Mouse (Mus musculus): ENCODE measurements around the gene Gdpgp1.

Gdpgp1 gene

DNA sequence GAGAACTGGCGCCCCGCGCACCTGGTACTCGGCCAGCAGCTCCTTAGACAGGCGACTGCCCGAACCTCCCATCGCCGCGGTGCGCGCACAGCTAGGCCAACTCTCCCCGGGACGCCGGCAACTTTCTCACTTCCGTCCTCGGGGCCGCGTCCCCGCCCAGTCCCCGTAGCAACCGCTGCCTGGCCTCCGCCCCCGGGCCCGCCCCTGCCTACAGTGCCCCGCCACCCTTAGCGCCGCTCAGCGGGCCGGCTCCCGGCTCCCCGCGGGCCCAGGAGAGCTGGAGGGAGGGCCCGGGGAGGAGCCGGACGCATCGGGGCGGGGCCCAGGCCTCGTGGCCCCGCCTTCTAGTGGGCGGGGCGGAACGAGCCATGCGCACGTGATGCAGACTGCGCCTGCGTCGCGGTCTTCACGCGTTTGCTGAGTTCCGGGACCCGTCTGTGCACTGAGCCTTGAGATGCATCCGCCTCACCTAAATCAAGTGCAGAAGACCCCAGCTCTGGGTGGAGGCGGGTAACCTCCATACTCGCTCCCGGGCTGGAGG, at the start of gene Gdpgp1, which contains the start of gene Cib1:
TSS of gene Gdpgp1 (plus strand) at position 377 of the 541 bp plus-strand sequence.
TSS of gene Cib1 (minus strand) at position 325 of the 541 bp plus-strand sequence.
- DNase-seq (ENCODE audit: low read depth, low spot score): peak; percentile 91

DNA sequence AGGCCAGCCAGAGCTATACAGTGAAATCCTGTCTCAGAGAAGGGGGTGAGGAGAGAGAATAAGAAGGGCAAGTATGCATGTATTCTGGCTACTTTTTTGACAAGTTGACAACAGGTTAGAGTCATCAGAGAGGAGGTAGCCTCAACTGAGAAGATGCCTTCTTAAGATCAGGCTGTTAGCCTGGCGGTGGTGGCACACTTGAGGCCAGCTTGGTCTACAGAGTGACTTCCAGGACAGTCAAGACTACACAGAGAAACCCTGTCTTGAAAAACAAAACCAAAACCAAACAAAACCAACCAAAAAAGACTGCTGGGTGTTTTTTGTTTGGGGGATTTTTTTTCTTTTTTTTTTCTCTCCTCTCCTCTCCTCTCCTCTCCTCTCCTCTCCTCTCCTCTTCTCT, 49.2 kb upstream of the Gdpgp1 start:
- no peak for DNase-seq (ENCODE audit: low read depth, low spot score)

DNA sequence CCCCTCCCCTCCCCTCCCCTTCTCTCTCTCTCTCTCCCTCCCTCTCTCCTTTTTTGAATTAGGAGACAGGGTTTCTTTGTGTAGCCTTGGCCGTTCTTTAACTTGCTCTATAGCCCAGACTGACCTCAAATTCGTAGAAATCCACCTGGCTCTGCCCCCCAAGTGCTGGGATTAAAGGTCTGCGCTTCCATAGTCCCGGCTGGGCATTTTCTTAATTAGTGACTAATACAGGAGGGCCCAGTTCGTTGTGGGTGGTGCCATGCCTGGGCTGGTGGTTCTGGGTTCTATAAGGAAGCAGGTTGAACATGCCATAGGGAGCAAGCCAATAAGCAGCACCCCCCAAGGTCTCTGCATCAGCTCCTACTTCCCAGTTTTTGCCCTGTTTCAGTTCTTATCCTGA, 48.7 kb upstream of the Gdpgp1 start:
- DNase-seq (ENCODE audit: low read depth, low spot score): no peak

DNA sequence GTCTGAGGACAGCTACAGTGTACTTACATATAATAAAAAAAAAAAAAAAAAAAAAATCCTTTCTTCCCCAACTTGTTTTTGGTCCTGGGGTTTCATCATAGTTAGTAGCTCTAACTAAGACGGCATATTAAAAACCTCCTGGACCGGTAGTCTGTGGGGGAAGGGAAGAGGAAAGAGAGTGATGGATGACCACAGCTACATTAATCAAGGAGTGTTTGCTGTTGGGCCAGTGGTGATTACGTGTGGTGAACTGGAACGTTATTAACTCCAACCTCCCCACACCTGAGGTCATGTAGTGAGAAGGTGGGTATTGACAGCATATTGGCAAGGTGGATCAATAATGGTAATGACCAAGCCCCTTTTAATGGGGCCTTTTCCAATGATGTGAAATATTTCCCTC, 48.1 kb upstream of the Gdpgp1 start:
- no peak for DNase-seq (ENCODE audit: low read depth, low spot score)

DNA sequence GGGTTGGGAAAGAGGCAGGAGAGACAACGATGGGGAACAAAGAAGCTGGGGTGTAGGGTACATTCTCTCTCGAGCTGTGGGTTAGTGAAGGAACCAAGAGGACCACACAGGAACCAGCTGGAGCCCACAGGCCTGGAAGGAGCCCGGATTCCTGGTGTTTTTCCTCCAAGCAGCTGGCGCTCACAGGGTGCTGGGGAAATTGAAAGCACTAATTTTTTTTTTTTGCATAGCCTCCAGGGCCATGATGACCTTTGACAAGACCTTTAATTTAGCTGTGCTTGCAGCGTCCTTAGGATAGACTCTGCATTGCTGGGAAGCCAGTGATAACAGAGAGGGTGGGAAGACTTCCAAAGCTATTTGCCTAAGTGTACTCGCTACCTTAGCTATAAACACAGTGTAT, 47.7 kb upstream of the Gdpgp1 start:
- no peak for DNase-seq (ENCODE audit: low read depth, low spot score)

DNA sequence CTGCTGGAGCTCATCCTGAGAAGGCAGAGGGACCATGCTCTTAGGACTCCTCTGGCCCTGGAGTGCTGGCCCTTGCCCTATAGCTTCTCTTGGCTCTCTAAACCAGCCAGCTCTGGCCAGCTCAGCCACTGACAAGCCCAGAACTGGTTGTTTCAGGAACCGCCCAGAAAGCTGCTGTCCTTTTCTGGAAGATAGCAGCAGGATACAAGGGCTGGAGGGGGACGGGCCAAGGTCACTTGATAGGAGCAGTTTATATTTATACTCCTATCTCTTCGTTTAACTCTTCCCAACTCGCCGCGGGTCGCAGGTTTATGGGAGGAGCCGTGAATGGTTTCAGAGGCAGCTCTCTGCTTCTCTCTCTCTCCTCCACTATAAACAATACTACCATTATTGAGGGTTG, 46.6 kb upstream of the Gdpgp1 start:
- no peak for DNase-seq (ENCODE audit: low read depth, low spot score)

DNA sequence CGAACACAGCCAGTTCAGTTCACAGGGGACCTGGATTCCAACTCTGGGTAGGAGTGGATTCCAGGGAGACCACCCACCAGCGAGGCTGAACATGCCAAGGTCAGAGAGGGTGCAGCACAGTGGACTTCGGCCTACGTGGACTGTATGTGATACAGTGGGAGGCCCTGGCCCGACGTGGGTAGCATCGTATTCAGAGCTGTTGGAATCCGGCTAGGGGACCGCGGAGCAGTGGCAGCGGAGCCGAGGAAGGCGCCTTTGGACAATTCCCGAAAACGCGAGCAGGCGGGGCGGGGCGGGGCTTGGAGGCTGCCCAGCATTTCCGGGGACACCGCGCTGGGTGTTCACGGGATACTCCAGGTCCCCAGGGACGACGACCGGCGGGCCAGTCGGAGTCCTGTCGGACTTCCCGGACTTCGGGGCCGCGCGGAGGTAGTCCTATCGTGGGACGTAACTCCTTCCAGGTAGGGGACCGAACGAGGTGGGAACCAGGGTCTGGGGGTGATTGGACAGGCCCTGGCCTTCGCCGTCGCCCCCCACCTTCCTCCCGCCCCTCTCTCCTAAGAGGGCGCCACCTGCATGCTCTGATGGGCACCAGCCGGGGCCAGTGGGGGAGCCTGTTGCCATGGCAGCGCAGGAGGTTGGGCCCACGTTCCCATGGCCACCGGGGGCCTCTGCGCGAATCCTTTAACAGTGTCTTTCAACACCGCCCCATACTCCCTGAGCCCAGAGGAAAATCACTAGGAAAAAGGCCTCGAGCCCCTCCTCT, 46.0 kb upstream of the Gdpgp1 start, which contains the start of gene Sema4b:
TSS of gene Sema4b (plus strand) at position 311 of the 766 bp plus-strand sequence.
- DNase-seq (ENCODE audit: low read depth, low spot score): no peak

DNA sequence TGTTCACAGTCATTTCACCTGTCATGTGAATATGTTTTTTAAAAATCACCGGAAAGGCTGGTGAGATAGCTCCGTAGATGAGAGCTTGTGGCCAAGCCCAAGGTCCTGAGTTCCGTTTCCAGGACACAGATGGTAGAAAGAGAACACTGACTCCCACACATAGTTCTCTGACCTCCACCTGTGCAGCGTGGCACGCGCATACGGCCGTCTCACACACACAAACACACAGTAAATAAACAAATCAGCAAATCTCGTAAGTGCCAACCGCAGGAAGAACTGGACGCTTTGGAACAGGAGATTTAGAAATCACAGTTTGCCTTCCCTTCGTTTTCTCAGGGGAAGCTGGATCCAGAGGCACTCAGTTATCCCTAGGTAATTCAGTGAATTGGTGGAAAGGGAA, 45.2 kb upstream of the Gdpgp1 start:
- no peak for DNase-seq (ENCODE audit: low read depth, low spot score)

DNA sequence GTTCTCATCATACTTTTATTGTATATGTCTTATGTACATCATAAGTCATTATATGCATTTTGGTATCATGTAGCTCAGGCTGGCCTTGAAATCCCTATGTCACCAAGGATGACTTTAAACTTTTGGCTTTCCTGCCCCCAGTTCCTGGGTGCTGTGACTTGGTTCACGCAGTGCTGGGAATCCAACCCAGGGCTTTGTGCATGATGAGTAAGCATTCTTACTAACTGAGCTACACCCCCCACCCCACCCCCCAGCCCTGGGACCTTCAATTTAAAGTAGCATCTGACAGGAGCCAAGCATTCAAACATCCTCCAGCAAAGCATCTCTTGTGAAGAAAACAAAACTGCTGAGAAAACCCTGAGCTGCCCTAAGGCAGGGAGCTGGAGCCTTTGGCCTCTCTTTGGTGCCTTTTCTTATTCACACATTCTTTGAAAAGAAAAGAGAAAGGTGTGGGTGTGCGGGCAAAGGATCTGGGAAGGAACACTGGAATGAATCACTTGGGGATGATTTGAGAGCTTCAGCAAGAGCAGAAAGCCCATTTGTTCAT, 44.0 kb upstream of the Gdpgp1 start:
- no peak for DNase-seq (ENCODE audit: low read depth, low spot score)

DNA sequence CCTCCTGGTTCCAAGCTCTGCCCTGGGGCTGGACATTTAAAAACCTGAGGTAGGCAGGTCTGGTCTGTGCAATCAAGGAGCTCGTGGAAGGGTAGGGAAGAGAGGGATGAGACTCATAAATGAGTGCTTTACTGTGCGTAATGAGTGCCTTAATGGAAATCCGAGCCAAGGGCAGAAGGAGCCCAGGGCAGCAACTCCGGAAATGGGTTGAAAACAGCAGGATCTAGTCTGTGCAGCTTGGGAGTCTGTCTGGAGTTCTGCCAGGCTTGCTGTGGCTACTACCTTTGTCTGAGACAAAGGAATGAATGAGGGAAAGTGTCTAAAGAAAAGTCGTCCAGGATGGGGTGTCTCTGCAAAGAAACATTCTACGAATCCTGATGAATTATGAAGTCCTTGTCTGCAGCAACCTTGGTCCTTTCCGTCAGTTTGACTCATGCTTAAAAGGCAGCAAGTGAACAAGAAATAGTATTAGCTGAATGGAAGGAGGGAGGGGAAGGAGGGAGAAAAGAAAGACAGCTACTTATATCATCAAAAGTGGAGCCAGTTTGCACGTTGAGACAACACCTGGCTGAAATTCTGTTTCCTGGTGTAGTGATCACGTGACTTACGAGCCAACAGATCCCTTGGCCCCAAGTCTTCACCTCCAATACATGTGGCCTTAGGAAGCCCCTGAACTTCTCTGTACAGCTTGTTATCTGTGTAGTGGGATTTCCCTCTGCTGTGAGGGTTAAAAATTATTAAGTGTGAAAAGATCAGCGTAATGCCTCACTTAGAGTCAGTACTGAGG, 43.3 kb upstream of the Gdpgp1 start:
- no peak for DNase-seq (ENCODE audit: low read depth, low spot score)

DNA sequence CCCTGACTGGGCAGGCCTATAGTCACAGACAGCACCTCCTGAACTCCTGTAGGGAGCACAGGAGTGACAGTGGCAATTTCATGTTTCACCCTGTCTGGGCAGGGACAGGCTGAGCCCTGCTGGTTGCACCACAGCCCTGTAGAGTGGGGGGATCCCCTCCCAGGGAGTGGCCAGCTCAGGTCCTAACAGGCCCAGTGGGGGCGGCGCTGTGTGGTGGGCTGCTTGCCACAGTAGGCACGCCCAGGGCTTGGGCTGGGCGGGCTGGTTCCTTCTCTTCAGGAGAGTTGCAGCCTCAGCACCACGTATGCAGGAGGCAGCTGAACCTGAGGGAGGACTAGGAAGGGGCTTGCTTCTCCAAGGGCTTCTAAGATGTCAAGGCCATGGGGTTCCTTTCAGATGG, 41.2 kb upstream of the Gdpgp1 start:
- no peak for DNase-seq (ENCODE audit: low read depth, low spot score)

DNA sequence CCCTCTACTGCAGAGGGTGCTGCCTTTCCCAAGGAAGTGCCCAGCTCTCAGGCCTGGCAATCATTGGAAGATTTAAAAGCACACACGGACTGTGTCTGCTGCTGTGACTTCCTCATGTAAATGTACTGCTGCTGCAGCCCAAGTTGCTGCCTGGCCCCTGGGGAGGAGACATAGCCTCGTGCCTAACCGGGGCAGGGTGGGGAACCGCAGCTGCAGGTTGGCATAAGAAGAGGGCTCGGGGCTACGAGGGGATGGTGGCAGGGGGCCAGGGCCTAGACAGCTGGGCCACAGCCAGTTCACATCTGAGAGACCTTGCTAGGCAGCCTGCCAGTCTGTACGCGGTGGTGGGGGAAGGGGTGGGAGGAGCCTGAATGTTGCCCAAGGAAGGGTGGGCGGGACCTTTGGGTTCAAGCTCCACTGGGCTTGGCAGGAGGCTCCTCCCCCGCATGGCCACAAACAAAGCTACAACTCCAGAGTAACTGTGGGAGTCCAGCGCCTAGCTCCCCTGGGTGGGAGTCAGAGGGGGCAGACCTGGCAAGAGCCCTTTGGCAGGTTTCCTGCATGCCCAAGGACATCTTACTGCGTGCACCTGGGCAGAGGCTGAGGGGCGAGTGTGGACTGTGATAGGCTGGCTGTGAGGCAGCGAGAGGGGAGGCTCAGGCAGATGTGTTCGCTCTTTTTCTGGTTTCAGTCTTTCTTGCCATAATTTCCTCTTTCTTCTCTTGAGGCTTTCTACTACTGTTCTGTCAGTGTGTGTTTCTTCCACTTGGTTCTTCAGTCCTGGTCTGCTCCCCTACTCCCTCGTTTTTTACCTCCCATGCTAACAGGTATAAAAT, 40.2 kb upstream of the Gdpgp1 start:
- peak; percentile 70 for DNase-seq (ENCODE audit: low read depth, low spot score)

DNA sequence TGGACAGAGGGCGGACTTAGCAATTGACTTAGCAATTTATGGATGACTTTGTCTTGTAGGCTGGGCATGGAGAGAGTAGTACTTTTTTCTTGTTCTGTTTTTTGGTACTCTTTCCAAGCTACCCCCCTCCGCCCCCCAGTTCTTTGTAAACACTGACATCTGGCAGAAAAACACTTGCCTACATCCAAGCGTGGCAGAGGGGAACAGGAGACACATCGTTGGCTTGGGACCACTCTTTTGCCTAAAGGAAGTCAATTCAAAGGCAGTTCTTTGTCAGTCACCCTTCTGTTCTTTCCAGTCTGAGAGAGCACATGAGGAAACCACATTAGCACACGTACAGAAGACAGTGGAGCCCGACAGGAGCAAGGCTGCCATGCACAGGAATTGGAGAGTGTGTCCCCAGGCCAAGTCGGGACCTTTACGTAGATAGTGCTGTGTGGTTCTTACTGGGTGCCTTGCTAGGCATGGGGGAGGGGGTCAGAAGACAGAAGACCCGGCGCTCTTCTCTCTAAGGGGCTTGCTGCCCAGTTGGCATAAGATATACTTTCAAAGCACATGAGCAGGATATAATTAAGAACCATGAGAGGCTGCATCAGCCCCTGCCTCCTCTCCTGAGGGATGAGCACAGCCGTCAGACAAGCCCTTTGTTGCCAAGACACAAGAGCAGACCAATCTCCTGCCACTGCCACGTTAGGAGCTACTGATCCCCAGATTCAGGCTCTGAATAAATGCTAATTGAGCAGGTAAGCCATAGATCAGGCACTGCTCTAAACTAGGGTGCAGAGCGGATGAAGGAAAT, 38.5 kb upstream of the Gdpgp1 start:
- no peak for DNase-seq (ENCODE audit: low read depth, low spot score)

DNA sequence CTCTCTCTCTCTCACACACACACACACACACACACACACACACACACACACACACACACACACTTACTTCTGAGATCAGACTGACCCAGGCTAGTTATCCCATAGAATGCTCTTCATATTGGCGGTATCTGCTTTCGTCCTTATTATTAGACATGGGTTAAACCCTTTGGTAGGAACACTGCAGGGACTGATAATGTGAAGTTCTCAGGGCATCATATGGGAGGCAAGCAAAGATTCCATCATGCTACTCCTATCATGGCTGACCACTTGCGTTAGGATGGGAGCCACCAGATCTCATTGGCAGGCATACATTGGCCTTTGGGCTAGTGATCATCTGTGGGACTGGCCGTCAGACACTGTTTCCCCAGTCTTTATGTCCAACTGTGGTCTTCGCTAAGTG, 37.5 kb upstream of the Gdpgp1 start:
- DNase-seq (ENCODE audit: low read depth, low spot score): no peak

DNA sequence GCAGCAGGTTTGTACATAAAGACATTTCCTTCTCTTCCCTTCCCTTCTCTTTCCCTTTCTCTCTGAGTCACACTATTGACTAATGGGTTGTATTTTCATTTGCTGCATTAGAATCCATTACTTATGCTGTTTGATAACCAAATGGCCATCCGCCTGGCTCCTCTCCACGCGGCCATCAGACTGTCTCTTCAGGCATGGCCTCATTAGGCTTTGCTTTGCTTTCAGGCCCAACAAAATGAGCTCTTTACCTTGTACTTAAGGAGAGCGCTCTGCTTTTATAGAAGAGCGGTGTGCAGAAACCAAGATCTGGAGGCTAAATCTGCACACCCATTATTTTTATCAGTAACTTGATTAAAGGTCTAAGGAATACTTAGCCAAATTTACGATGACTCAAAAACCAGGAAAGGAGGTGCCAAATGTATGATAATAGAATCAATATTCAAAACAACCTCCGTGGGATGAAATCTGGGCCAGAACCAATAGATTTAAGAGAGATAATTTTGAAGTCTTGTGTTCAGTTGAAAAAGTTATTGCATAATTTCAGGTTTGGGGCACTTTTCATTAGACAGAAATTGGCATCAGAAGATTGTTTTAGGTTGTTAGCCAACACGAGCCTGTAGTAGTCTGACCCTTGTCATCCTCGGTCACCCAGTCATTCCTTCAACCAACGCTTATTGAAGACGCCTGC, 36.9 kb upstream of the Gdpgp1 start:
- DNase-seq (ENCODE audit: low read depth, low spot score): no peak

DNA sequence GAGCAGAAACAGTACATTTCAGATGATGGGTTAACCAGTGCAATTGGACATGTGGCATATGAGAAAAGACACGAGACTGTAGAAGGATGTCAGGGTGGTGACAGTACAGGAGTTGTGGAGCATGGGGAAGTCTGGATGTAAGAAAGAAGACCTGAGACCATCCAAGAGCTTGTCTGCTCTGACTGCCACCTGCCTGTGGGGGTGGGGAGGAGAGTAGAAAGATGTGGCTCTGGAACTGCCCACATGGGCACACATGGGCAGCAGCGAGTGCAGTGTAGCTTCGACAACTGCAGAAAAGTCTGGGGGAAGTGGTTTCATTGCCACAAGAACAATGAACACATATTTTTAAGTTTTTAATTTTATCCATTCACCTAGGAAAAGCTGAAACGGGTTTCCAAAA, 35.3 kb upstream of the Gdpgp1 start:
- no peak for DNase-seq (ENCODE audit: low read depth, low spot score)

DNA sequence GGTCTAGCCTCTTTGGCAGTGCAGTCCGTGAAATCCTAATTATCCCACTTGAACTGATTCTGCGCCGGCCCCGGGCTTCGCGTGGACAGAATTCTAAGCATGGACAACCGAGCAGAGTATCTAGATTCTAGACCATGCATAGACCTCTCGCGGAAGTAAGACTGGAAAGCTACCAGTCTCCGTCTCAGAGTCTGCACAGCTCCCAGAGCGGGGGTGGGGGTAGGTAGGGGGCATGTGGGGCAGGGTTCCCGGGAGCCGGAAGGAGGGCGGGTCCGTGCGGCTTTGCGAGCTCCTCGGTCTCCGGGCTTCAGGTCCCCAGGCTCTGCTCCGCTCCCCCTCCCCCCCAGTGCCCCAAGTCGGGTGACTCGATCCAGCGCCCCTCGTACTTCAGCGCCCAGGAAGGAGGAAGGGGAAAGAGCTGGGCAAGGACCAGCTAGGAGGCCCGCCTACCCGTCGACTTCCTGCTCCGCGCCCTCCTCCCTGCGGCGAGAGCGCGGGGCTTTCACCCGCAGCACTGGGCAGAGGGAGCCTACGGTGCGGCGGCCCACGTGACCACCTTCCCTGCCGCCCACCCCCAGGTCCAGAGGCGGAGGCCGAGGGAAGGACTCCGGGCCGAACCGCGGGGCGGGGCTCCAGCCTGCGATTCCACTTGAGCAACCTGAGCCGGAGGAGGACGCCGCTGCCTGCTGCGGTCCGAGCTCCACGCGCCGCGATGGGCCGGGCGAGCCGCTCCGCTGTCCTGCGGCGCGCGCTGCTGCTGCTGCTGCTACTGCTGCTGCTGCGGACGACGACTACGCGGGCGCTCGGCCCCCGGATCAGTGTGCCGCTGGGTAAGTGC, 34.5 kb upstream of the Gdpgp1 start:
- DNase-seq (ENCODE audit: low read depth, low spot score): peak; percentile 57

DNA sequence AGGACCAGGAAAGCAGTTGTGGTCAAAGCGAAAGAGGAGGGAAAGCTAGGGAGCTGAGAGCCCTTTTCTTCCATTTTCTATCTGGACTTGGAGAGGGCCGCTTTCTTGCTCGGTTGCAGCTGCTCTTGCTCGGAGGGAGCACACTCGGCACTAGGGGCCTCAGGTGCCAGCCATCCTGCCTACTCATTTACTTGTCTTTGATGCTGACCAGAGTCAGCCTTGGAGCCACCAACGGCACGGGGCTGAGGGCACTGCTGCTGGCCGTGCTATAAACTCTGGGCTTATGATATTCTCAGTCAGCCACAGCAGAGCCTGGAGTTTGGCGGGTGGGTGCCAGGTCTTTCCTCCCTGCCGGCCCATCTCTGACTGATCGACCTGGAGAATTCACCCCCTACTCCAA, 33.8 kb upstream of the Gdpgp1 start:
- DNase-seq (ENCODE audit: low read depth, low spot score): no peak

DNA sequence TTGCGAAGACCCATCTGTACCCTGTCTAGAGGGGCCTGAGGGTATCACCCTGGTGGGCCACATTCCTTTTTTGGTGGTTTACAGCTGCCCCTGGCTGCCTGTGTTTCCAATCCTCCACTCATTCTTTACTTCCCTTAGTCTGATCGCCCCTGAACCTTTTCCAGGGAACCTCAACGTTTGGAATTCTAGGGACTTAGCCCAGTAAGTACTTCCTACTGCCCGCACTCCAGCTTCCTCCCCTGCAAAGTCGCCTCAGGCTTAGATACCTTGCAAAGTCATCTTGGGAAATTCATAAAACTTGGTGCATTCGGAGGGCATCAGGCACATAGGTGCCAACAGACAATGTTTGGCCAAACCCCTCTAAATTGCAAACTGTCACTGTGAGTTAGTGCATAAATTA, 33.4 kb upstream of the Gdpgp1 start:
- no peak for DNase-seq (ENCODE audit: low read depth, low spot score)
